Mouse (Mus musculus) forebrain, embryonic 12.5 days (tissue): ENCODE data around the gene Nek6. TPM values are rescaled to one million over a fixed set of nuclear protein-coding genes. Genes with fewer than 3 reads are reported as not detected.
A peak's percentile ranks its signal among the peaks of the same experiment; 100 is the strongest.

Experiments used
- ATAC-seq: fragments of 200-750 bp; cut with Nextera tagmentation; 2 replicates; pipeline ENCODE4 v1.8.0; 2017; ENCODE audit warnings: moderate TSS enrichment; ENCODE audit not compliant: low FRiP score
- H3K27ac ChIP-seq: fragments of 300-500 bp; sonication (generic); 2 replicates; pipeline ENCODE4 v1.5.1; 2016; ENCODE audit warnings: mild to moderate bottlenecking
- H3K27me3 ChIP-seq: fragments of 300-500 bp; sonication (generic); 2 replicates; pipeline ENCODE4 v1.6.1; 2016; ENCODE audit warnings: mild to moderate bottlenecking
- H3K36me3 ChIP-seq: fragments of 300-500 bp; sonication (generic); replicated peaks from 2 replicates; pipeline ENCODE4 v1.6.1; 2016; ENCODE audit warnings: mild to moderate bottlenecking
- H3K4me1 ChIP-seq: fragments of 300-500 bp; sonication (generic); 2 replicates; pipeline ENCODE4 v1.6.1; 2016
- H3K4me2 ChIP-seq: fragments of 300-500 bp; sonication (generic); 2 replicates; pipeline ENCODE4 v1.6.1; 2016; ENCODE audit warnings: mild to moderate bottlenecking, moderate library complexity
- H3K4me3 ChIP-seq: fragments of 300-500 bp; sonication (generic); replicated peaks from 2 replicates; pipeline ENCODE4 v1.5.1; 2016; ENCODE audit warnings: mild to moderate bottlenecking
- H3K9ac ChIP-seq: fragments of 300-500 bp; sonication (generic); 2 replicates; pipeline ENCODE4 v1.6.1; 2016; ENCODE audit warnings: mild to moderate bottlenecking
- H3K9me3 ChIP-seq: fragments of 300-500 bp; sonication (generic); 2 replicates; pipeline ENCODE4 v1.6.1; 2016
- WGBS: fragments of 180-500 bp; shearing (Covaris S2); methylation state at CpG from one replicate; pipeline ENCODE4 v1.1.7; 2016; 5-methylcytosine and 5-hydroxymethylcytosine counted together
- polyA plus RNA-seq: library from polyadenylated mRNA; unstranded; fragments of >200 nt; fragmentation: Nextera tagmentation; extraction: Ambion mirVana; gene quantifications from 2 replicates; pipeline ENCODE4 v1.2.1, GENCODE M21; 2016

The Nek6 gene
- polyA plus RNA-seq, 1 experiment from 2014 or later = 125 TPM

DNA sequence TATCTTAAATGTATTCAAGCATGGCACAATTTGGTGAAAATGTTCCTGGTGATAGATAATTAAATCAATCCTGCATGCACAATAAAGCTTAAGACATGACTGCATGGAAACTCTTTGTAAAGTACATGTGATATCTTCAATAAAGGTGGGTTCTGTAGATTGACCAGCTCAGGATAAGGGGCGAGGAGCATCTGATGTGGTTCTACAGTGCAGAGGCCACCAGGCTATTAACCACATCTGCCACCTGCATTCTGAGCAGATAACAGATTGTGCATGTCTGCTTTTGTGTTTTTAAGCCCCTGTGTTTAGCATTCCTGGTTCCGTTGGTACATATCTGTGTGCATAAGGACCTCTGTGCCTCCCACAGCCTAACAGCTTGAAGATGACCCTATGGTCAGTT lies 31.7 kb downstream of the Nek6 start:
- WGBS = 91% methylated on average over 2 of the region's 2 CpGs
- ATAC-seq = no peak
- Histone ChIP-seq H3K36me3 (no peaks in the 10 kb centered on the region), H3K4me2 (no peak overlapping the region), H3K9me3 (no peaks in the 10 kb centered on the region), H3K4me1 (peaks cover 52% of the 10 kb centered on the region), H3K9ac (no peak overlapping the region), H3K27me3 (no peaks in the 10 kb centered on the region), H3K27ac (no peak overlapping the region), H3K4me3 (no peak overlapping the region)

DNA sequence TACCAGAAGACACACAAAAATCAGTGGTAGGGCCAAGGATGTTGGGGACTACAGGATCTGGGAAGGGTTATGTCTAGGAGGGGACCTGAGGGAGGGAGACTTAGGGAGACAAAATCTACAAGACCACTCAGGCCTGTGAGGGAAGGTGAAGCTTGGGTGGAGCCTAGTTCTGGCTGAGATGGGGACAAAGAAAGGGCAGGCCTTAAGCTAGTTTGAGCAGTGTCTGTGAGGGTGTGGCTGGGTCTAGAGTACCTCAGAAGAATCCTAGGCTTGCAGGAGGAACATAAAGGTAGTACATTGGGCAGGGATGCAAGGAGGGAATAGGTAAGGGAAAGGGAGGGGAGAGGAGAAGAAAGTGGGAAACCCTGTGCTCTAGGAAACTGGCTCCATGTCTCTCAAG lies 32.9 kb downstream of the Nek6 start:
- no peak overlapping the region for H3K4me2 ChIP-seq
- no peak overlapping the region for H3K27ac ChIP-seq
- H3K9me3 ChIP-seq = no peaks in the 10 kb centered on the region
- H3K9ac ChIP-seq = no peak overlapping the region
- H3K4me3 ChIP-seq = no peak overlapping the region
- H3K36me3 ChIP-seq = 0 out of 2 replicates have a peak, but pooled peaks cover 2% of the 10 kb centered on the region
- ATAC-seq = no peak
- no peaks in the 10 kb centered on the region for H3K27me3 ChIP-seq
- peaks cover 52% of the 10 kb centered on the region for H3K4me1 ChIP-seq

DNA sequence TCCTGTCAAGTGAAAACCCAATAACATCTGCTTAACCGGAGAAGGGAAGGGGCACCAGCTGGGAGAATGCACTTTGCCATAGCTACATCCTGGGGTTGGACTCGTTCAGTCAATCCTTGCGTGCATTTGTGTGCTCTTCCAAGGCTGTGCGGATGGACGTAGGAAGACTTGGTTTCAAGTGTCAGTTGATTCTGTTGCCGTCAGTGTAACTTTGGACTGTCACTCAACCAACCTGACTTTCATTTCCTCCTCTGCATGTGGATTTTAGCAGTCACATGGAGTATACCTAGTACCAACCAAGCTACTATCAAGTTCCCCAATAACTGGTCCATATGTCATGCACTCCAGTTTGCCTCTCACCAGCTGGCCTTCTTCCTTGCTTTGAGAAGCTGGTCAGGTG lies 33.5 kb downstream of the Nek6 start:
- no peaks in the 10 kb centered on the region; the same call in 1 of the 2 replicates for H3K27me3 ChIP-seq
- ATAC-seq = no peak
- no peak overlapping the region for H3K9ac ChIP-seq
- H3K4me1 ChIP-seq = peaks cover 46% of the 10 kb centered on the region
- H3K4me2 ChIP-seq = no peak overlapping the region
- H3K4me3 ChIP-seq = no peak overlapping the region
- H3K27ac ChIP-seq = no peak overlapping the region
- no peaks in the 10 kb centered on the region for H3K9me3 ChIP-seq
- WGBS = 91% methylated on average over 6 of the region's 6 CpGs
- 0 out of 2 replicates have a peak, but pooled peaks cover 3% of the 10 kb centered on the region for H3K36me3 ChIP-seq

DNA sequence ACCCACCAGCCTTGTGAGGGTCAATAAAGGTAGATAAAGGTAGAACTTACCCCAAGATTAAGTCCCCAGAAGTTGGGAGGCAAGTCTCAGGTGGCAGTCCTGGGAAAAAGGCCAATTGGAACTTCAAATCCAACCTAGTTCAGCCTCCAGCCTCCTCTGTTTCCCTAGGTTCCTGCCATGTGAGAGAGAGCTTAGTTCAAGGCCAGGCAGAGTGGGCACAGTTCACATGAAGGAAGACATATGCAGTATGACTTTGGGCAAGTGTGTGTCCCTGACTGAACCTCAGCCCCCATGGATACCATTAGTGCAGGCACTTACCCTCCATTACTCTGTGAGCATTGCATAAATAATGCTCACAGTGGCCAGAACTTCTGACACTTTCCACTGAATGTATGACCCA lies 34.3 kb downstream of the Nek6 start:
- no peaks in the 10 kb centered on the region for H3K9me3 ChIP-seq
- H3K4me2 ChIP-seq = no peak overlapping the region
- H3K4me1 ChIP-seq = peaks cover 39% of the 10 kb centered on the region
- no peak overlapping the region for H3K27ac ChIP-seq
- H3K36me3 ChIP-seq = peaks cover 7% of the 10 kb centered on the region
- H3K4me3 ChIP-seq = no peak overlapping the region
- ATAC-seq = no peak
- H3K27me3 ChIP-seq = no peaks in the 10 kb centered on the region; the same call in 1 of the 2 replicates
- H3K9ac ChIP-seq = no peak overlapping the region

DNA sequence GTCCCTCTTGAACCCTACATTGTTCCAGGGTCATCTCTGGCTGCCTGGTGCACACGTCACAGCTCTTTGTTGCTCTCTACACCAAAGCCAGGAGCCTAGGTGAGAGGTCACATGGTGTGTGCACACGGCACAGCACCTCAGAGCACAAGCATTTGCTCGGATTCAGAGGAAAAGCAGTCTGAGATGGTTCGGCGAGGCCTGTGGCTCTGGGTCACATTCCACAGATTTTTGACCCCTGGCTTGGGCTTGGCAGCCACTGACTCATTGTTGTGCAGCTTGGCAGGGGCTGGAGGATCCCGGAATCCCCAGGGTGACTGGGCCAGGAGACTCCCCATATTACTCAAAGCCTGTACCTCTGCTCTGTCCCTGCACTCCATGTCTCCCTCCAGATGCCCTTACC lies 34.8 kb downstream of the Nek6 start:
- WGBS = 17% methylated on average over 6 of the region's 6 CpGs
- Histone ChIP-seq H3K27ac (no peak overlapping the region), H3K27me3 (no peaks in the 10 kb centered on the region; the same call in none of the 2 replicates), H3K4me1 (peaks cover 34% of the 10 kb centered on the region), H3K9ac (no peak overlapping the region), H3K9me3 (no peaks in the 10 kb centered on the region), H3K4me3 (no peak overlapping the region), H3K36me3 (peaks cover 12% of the 10 kb centered on the region), H3K4me2 (no peak overlapping the region)
- no peak for ATAC-seq

DNA sequence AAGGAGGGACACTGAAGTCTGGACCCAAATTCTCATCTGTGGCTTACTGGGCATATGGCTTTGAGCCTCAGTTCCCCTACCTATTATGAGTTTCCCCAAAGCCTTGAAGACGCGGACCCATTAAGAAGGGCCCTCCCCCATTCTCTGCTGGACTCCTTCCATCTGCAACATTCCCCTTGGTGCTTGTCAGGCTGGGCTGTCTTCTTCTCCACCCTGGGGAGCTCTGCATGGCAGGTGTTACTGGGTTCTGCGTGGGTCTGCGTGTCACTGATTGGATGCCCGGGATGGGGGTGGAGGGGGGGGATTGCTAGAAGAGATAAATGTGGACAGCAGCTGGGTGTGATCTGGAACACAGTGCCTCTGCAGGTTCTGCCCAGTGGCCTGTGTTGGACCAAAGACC lies 35.3 kb downstream of the Nek6 start:
- no peak overlapping the region for H3K4me2 ChIP-seq
- WGBS = 71% methylated on average over 5 of the region's 5 CpGs
- no peak overlapping the region for H3K9ac ChIP-seq
- no peaks in the 10 kb centered on the region for H3K9me3 ChIP-seq
- peaks cover 32% of the 10 kb centered on the region for H3K4me1 ChIP-seq
- no peak overlapping the region for H3K4me3 ChIP-seq
- ATAC-seq = no peak
- H3K27ac ChIP-seq = no peak overlapping the region
- H3K36me3 ChIP-seq = peaks cover 16% of the 10 kb centered on the region
- no peaks in the 10 kb centered on the region; the same call in none of the 2 replicates for H3K27me3 ChIP-seq

DNA sequence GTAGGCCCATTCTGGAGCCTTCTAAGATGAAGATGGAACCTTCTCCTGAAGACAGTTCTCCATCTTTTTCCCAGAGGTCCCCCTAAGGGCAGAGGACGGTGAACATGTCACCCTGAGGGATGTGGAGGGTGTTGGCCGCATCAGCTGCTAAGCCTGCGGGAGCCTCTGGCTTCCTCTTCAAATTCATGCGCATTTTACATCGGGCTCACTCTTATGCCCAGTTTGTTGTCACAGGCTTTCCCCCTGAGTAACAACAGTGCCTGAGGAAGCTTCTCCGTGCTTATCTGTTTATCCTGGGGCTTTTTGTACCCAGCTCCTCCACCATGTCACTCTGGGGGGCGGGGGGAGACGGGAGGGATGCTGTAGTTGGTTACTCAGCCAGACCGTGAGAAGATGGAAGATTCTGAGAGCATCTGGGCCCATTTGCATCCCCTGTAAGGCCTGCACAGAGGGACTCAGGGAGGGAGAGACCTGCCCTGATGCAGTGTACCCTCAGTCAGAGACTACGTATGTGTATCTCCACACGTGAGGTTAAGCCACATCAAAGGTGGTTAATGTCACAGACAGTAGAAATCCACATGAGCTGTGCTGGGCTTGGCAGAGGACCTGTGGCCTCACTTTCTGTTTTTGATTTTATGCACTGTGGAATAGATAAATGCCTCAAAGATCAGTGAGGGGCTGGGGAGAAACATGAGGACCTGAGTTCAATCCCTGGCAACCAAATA lies 36.5 kb downstream of the Nek6 start:
- Histone ChIP-seq H3K27ac (no peak overlapping the region; the same call in 1 of the 2 replicates), H3K4me2 (no peak overlapping the region), H3K9me3 (no peaks in the 10 kb centered on the region), H3K9ac (no peak overlapping the region), H3K27me3 (no peaks in the 10 kb centered on the region; the same call in none of the 2 replicates), H3K36me3 (peaks cover 16% of the 10 kb centered on the region), H3K4me3 (no peak overlapping the region), H3K4me1 (peaks cover 39% of the 10 kb centered on the region)
- 64% methylated on average over 11 of the region's 11 CpGs for WGBS
- no peak for ATAC-seq

DNA sequence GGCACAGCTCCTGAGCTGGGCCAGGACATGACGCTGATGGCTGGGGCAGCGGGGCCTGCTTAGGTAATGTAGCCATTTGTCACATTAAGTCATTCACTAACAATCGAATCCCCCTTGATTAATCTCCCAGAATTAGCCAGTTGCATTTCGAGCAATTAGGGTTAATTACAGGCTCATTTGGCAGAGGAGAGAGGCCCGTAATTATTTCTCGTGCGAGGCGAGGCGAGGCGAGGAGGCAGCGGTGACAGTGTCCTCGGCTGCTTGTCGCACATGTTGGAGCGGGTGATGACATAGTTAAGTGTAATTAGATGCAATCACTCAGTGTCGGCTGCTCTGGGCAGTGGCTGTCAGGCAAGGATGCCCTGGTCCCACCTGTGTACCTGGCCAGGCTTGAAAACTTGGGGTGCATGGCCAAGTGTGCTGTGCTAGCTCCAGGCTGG lies 40.6 kb downstream of the Nek6 start:
- H3K27ac ChIP-seq = peak overlapping the region; percentile 26; the same call in 1 of the 2 replicates
- H3K4me2 ChIP-seq = no peak overlapping the region
- H3K4me1 ChIP-seq = peaks cover 49% of the 10 kb centered on the region
- H3K9ac ChIP-seq = no peak overlapping the region
- no peaks in the 10 kb centered on the region for H3K9me3 ChIP-seq
- peaks cover 16% of the 10 kb centered on the region for H3K36me3 ChIP-seq
- no peak overlapping the region for H3K4me3 ChIP-seq
- peak; percentile 67 for ATAC-seq
- H3K27me3 ChIP-seq = no peaks in the 10 kb centered on the region; the same call in none of the 2 replicates
- WGBS = 39% methylated on average over 15 of the region's 15 CpGs

DNA sequence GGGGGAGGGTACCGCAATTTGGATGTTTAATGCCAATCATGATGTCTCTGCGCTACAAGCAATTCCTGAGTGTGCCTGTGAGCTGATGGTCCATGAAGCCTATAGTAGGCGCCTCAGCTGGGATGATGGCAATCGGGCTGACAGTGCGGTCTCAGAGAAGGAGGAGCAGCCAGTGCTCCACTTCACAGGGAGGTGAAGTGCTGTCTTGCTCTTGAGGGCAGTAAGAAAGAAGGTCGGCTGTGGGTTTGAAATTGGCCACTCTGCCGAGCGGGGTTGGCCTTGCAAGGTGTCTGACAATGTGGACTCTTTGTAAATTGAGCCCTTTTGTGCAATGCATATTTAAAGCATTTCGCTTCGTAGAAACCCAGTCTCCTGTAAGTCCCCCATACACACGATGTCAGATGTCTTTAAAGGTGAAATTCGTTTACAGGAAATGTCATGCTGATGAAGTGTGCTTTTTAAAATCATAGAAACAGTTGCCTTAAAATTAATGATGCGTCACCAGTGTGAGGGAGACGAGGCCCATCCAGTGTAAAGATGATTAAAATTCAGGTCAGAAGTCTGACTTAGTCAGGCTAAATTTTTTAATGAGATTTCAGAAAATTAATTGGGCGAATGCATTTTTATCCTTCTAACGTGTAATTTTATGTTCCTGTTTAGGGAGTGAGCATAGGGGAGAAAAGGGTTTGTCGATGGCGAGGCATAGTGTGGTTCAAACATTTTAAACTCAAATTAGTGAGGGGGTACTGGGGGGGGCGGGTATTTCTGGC lies 43.0 kb downstream of the Nek6 start:
- WGBS = 55% methylated on average over 19 of the region's 19 CpGs
- no peaks in the 10 kb centered on the region for H3K9me3 ChIP-seq
- H3K4me3 ChIP-seq = no peak overlapping the region
- peaks cover 37% of the 10 kb centered on the region for H3K4me1 ChIP-seq
- no peak for ATAC-seq
- no peak overlapping the region for H3K4me2 ChIP-seq
- peaks cover 34% of the 10 kb centered on the region for H3K36me3 ChIP-seq
- H3K27me3 ChIP-seq = no peaks in the 10 kb centered on the region; the same call in none of the 2 replicates
- peak overlapping the region; percentile 37; the same call in 1 of the 2 replicates for H3K27ac ChIP-seq
- H3K9ac ChIP-seq = no peak overlapping the region

DNA sequence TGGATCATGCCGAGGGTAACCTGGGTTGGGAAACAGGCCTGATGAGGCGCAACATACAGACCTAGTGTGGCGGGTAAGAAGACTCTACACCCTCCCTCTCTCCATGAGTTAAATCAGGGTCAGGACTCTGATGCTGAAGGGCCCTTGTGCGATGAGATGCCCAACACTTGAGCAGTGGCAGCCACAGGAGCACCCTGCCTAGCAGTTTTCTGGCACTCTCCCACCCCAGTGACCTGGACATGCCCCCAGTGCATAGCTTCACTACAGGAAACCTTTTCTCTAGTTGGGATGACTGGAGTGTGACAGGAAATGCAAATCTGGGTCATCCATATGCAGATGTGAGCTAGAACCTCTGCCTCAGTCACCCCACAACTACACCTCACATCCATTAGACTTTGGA lies 44.2 kb downstream of the Nek6 start:
- no peak for ATAC-seq
- Histone ChIP-seq H3K9me3 (no peaks in the 10 kb centered on the region), H3K27me3 (no peaks in the 10 kb centered on the region; the same call in 1 of the 2 replicates), H3K27ac (no peak overlapping the region), H3K9ac (no peak overlapping the region), H3K36me3 (peaks cover 37% of the 10 kb centered on the region), H3K4me1 (peaks cover 42% of the 10 kb centered on the region), H3K4me2 (no peak overlapping the region), H3K4me3 (no peak overlapping the region)
- 88% methylated on average over 4 of the region's 4 CpGs for WGBS

DNA sequence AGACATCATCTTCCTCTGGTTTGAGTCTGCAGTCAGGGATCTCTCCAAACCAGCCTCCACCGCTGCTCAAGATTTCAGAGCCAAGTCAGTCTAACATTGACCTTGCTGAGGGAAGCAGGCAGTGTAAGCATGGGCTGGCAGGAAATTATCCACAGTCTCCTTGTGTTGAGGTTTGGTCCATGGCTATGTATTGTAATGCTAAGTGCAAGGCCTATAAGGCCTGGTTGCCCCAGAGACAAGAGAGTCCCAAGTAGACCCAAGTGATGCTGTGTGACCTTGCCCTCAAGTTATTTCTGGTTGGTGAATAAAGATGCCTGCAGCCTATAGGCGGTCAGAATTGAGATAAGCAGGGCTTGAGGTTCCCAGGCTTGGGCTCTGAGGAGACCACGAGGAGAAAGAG lies 45.3 kb downstream of the Nek6 start:
- no peak overlapping the region for H3K27ac ChIP-seq
- H3K36me3 ChIP-seq = peaks cover 34% of the 10 kb centered on the region
- WGBS = 85% methylated on average over 3 of the region's 3 CpGs
- no peaks in the 10 kb centered on the region for H3K27me3 ChIP-seq
- no peak overlapping the region for H3K9ac ChIP-seq
- no peaks in the 10 kb centered on the region for H3K9me3 ChIP-seq
- no peak overlapping the region for H3K4me3 ChIP-seq
- no peak overlapping the region for H3K4me2 ChIP-seq
- ATAC-seq = no peak
- H3K4me1 ChIP-seq = peaks cover 43% of the 10 kb centered on the region

DNA sequence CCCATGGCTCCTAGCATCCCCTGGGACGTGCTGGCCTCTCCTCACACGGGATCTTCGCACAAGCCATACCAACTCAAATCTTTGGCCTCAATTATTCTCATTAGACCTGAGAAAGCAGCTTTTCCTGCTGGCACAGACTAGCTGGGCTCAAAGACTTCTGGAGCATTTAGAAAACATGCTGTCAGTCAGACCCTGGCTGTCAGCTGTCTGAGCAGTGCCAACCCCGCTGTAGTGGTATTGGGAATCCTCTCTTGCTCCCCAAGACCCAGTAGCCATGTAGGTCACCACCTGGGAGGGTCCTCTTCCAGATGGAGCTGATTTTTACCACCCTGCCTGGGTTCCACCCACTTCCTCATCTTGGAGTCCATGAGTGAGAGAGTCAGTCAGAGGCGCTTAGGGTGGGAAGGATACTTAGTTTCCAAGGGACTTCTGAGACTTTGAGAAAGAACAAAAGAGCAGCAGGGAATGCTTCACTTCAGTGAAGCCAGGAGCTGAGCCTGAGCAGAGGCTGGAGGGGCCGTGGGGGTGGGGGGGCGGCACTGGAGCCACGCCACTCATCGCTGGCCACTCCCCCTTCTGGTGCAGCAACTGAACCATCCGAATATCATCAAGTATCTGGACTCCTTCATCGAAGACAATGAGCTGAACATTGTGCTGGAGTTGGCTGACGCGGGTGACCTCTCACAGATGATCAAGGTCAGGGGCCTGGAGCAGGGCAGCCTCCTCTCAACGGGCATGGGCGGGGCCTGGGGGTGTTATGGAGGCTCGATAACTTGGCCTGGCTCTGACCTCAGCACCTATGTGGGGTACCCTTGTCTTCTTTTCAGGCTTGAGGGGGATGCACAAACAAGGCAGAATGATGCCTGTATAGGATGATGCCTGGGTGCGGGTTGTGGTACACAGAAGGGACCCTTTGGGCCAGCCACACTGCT lies 49.1 kb downstream of the Nek6 start:
- no peak for ATAC-seq
- Histone ChIP-seq H3K27me3 (no peaks in the 10 kb centered on the region), H3K27ac (no peak overlapping the region), H3K9ac (no peak overlapping the region), H3K9me3 (no peaks in the 10 kb centered on the region), H3K36me3 (peaks cover 54% of the 10 kb centered on the region), H3K4me1 (peaks cover 15% of the 10 kb centered on the region), H3K4me3 (no peak overlapping the region), H3K4me2 (no peak overlapping the region)
- WGBS = 51% methylated on average over 17 of the region's 17 CpGs
